Mouse (Mus musculus) heart, adult 2 months (tissue): ENCODE measurements at regions not wholly inside any gene's neighbourhood (a gene's known extent, or its start where the extent isn't known, plus 50 kb on each side); places are given as distances from the start of the nearest gene placed in this dataset.
A peak's percentile ranks its signal among the peaks of the same experiment; 100 is the strongest.
"Not testable (repeated sequence)": the region's sequence is repeated elsewhere in the genome, so short reads cannot be mapped to it uniquely, and the experiment has no call there.

Source experiments
- DNase-seq, 2 experiments: peaks; one replicate each; pipeline ENCODE4 v3.0.0; 2021
- H3K27ac ChIP-seq: fragments of 200-600 bp; 2 replicates; pipeline ENCODE4 v1.8.1; 2022
- H3K27me3 ChIP-seq: fragments of 200-500 bp; 2 replicates; pipeline ENCODE4 v1.6.1; 2012; ENCODE audit warnings: mild to moderate bottlenecking, low read length, inconsistent platforms, mixed read lengths; ENCODE audit not compliant: control insufficient read depth, insufficient read depth
- H3K36me3 ChIP-seq: fragments of 200-500 bp; 2 replicates; pipeline ENCODE4 v1.6.1; 2012; ENCODE audit warnings: low read length, inconsistent platforms; ENCODE audit not compliant: control insufficient read depth, insufficient read depth
- H3K4me1 ChIP-seq: fragments of 200-500 bp; 2 replicates; pipeline ENCODE4 v1.6.1; 2011; ENCODE audit warnings: low read length; ENCODE audit not compliant: control insufficient read depth, insufficient read depth
- H3K4me3 ChIP-seq: fragments of 200-600 bp; 2 replicates; pipeline ENCODE4 v1.8.1; 2022
- H3K79me2 ChIP-seq: fragments of 200-500 bp; replicated peaks from 2 replicates; pipeline ENCODE4 v1.6.1; 2012; ENCODE audit warnings: mild to moderate bottlenecking, inconsistent platforms, low read length, moderate library complexity, mixed read lengths; ENCODE audit not compliant: control insufficient read depth, insufficient read depth
- H3K9ac ChIP-seq: fragments of 200-500 bp; 2 replicates; pipeline ENCODE4 v1.6.1; 2012; ENCODE audit warnings: low read depth, mild to moderate bottlenecking, control low read depth, inconsistent platforms, low read length, mixed read lengths
- CTCF ChIP-seq: fragments of 200-600 bp; IDR thresholded peaks from 2 replicates; pipeline ENCODE4 v1.8.1; 2022; ENCODE audit warnings: antibody characterized with exemption, mild to moderate bottlenecking, moderate library complexity
- EP300 ChIP-seq: fragments of 200-500 bp; IDR thresholded peaks from 2 replicates; pipeline ENCODE4 v1.6.1; 2011; ENCODE audit warnings: low read depth, low read length, control low read depth; ENCODE audit not compliant: insufficient read depth
- POLR2A ChIP-seq: fragments of 200-500 bp; IDR thresholded peaks from 2 replicates; pipeline ENCODE4 v1.6.1; 2011; ENCODE audit warnings: mild to moderate bottlenecking, low read depth, low read length, control low read depth; ENCODE audit not compliant: insufficient read depth
- WGBS: fragments of 180-500 bp; shearing (Covaris S2); methylation state at CpG from one replicate; pipeline ENCODE4 v1.1.7; 2018; 5-methylcytosine and 5-hydroxymethylcytosine counted together
- intact Hi-C: fragments of 180-260 bp; cut with DNase I; formaldehyde crosslinking; loops from one replicate; pipeline ENCODE4 v1.15.1; 2025

DNA sequence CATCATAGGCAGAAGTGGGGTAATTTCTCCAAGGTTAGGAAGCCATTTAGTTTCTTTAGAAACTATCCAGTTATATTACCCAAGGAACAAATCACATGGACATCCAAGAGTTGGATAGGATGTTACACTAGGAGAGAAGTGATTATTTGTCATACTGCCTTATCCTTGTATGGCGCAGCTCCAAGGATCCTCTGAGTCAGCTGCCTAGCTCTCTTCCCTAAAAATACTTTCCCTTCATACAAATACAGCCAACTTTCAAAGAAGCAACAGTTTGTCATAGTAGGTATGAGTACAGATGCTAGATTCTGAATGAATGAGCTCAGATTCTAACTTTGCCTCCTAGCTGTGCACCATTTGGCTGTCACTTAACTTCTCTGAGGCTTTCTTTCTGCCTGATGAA, 492.9 kb upstream of the Gm9747 start:
- WGBS, result 64% methylated on average over 1 of the region's 1 CpGs
- intact Hi-C loops, result no loop called here
- H3K4me1 ChIP-seq, result no peaks in the 10 kb centered on the region

DNA sequence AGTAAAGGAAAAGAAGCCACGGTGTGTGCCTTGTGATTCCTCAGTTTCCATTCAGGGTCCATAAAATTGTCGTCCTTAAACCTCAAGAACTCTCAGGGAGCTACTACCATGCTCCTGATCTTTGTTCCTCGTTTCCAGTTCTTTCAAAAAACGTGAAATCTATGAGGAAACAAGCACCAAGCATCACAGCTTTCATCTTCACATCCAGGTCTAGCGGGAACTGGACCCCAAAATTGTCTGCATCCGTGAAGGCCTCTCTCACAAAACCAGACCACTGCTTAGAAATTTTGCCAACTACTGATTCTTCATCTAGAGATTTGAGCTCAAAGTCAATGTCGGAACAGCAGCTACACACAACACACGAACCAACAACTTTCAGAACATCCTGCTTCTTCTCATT, 491.0 kb upstream of the Gm9747 start:
- H3K9ac ChIP-seq, H3K4me3 ChIP-seq, intact Hi-C loops, DNase-seq, H3K27ac ChIP-seq, H3K4me1 ChIP-seq, H3K36me3 ChIP-seq, H3K27me3 ChIP-seq, H3K79me2 ChIP-seq: not testable (repeated sequence)
- 79% methylated on average over 8 of the region's 8 CpGs for WGBS

More for the DNA sequence above, 492.9 kb upstream of the Gm9747 start:
- no peak overlapping the region for H3K9ac ChIP-seq
- H3K27me3 ChIP-seq, result no peaks in the 10 kb centered on the region
- no peaks in the 10 kb centered on the region for H3K36me3 ChIP-seq
- peak in 1 of 2 experiments; percentile 16 for DNase-seq
- no peaks in the 10 kb centered on the region for H3K79me2 ChIP-seq
- H3K4me3 ChIP-seq, result no peak overlapping the region
- no peak for TF ChIP-seq EP300
- TF ChIP-seq CTCF, result no peak
- no peak for TF ChIP-seq POLR2A
- no peak overlapping the region for H3K27ac ChIP-seq

DNA sequence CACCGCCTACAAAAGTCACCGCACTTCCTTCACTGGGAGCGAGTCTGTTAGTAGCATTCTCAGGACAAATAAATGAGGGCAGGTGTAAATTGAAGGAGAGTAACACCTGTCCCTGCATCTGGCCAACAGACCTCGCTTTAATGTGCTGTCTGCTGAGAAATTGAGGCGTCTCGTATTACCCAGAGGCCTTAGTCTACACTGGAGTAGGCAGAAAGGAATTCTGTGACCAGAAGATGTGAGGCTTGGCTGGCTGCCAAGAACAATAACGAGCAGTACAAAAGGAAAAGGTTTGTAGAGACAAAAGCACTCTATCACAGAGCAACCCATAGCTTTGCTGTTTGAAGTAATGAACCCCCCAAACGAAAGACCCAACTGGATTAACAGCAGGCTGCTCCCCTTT, 488.4 kb upstream of the Gm9747 start:
- Histone ChIP-seq H3K27ac (no peak overlapping the region), H3K9ac (no peak overlapping the region), H3K79me2 (no peaks in the 10 kb centered on the region), H3K4me3 (no peak overlapping the region), H3K4me1 (no peaks in the 10 kb centered on the region), H3K36me3 (no peaks in the 10 kb centered on the region), H3K27me3 (no peaks in the 10 kb centered on the region)
- TF ChIP-seq EP300 (no peak), CTCF (no peak), POLR2A (no peak)
- intact Hi-C loops, result no loop called here
- 48% methylated on average over 8 of the region's 8 CpGs for WGBS
- peak in 1 of 2 experiments; percentile 19 for DNase-seq

- TF ChIP-seq EP300 (no peak), POLR2A (no peak), CTCF (no peak)
- no peak overlapping the region for H3K9ac ChIP-seq
- DNase-seq, result no peak
- H3K27me3 ChIP-seq, result no peaks in the 10 kb centered on the region
- no peak overlapping the region for H3K27ac ChIP-seq
- no peaks in the 10 kb centered on the region for H3K4me1 ChIP-seq
- H3K79me2 ChIP-seq, result no peaks in the 10 kb centered on the region
- 70% methylated on average over 14 of the region's 14 CpGs for WGBS
- intact Hi-C loops, result no loop called here
- H3K36me3 ChIP-seq, result no peaks in the 10 kb centered on the region
- no peak overlapping the region for H3K4me3 ChIP-seq
These were observed 487.6 kb upstream of the Gm9747 start for GRCm38 (mm10) chr1:81745024-81745960.

DNA sequence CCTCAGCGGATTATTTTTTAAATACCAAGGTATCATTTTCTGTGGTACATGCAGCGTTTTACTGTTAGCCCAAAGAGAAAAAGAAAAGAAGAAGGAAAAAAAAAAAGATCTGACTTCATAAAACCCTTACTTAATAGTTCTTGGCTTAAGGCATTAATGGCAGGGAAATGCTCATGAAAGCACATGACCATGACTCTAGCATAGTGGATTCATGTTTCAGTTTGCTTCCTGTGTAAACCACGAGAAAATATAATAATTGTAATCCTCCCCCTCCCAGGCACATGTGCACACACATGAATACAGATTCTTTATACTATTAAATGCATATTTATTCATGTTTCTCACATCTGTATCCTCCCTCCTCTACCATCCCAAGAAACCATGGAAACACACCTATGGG, 486.9 kb upstream of the Gm9747 start:
- Histone ChIP-seq H3K4me1 (no peaks in the 10 kb centered on the region), H3K9ac (no peak overlapping the region), H3K27me3 (no peaks in the 10 kb centered on the region), H3K4me3 (no peak overlapping the region), H3K36me3 (no peaks in the 10 kb centered on the region), H3K27ac (no peak overlapping the region), H3K79me2 (no peaks in the 10 kb centered on the region)
- no peak for DNase-seq
- TF ChIP-seq POLR2A, result no peak
- no peak for TF ChIP-seq EP300
- TF ChIP-seq CTCF, result no peak
- WGBS, result 81% methylated on average over 3 of the region's 3 CpGs
- intact Hi-C loops, result no loop called here

GRCm38 (mm10) chr1:81747025-81747424, 485.9 kb upstream of the Gm9747 start:
- Histone ChIP-seq H3K36me3 (no peaks in the 10 kb centered on the region), H3K4me1 (no peaks in the 10 kb centered on the region), H3K79me2 (no peaks in the 10 kb centered on the region), H3K4me3 (no peak overlapping the region), H3K27ac (no peak overlapping the region), H3K9ac (no peak overlapping the region), H3K27me3 (no peaks in the 10 kb centered on the region)
- intact Hi-C loops, result no loop called here
- DNase-seq, result no peak
- 65% methylated on average over 3 of the region's 3 CpGs for WGBS
- no peak for TF ChIP-seq POLR2A
- TF ChIP-seq CTCF, result no peak
- TF ChIP-seq EP300, result no peak
